Mouse (Mus musculus) forebrain, embryonic 16.5 days (tissue): Measurements from ENCODE around the gene Anxa6. TPM values are rescaled to one million over a fixed set of nuclear protein-coding genes. Genes with fewer than 3 reads are reported as not detected.

Source experiments
- ATAC-seq: fragments of 200-750 bp; cut with Nextera tagmentation; 2 replicates; pipeline ENCODE4 v1.8.0; 2017; ENCODE audit warnings: mild to moderate bottlenecking, moderate library complexity
- H3K27ac ChIP-seq: fragments of 300-500 bp; sonication (generic); 2 replicates; pipeline ENCODE4 v1.5.1; 2014; ENCODE audit warnings: low read length, control low read depth
- H3K27me3 ChIP-seq: fragments of 300-500 bp; sonication (generic); replicated peaks from 2 replicates; pipeline ENCODE4 v1.6.1; 2014; ENCODE audit warnings: low read length; ENCODE audit not compliant: control insufficient read depth, insufficient read depth
- H3K36me3 ChIP-seq: fragments of 300-500 bp; sonication (generic); 2 replicates; pipeline ENCODE4 v1.6.1; 2014; ENCODE audit not compliant: control insufficient read depth, insufficient read depth
- H3K4me1 ChIP-seq: fragments of 300-500 bp; sonication (generic); replicated peaks from 2 replicates; pipeline ENCODE4 v1.6.1; 2014; ENCODE audit warnings: low read length; ENCODE audit not compliant: control insufficient read depth, insufficient read depth
- H3K4me2 ChIP-seq: fragments of 300-500 bp; sonication (generic); 2 replicates; pipeline ENCODE4 v1.6.1; 2014; ENCODE audit warnings: mild to moderate bottlenecking, low read length, control low read depth
- H3K4me3 ChIP-seq: fragments of 300-500 bp; sonication (generic); replicated peaks from 2 replicates; pipeline ENCODE4 v1.5.1; 2014; ENCODE audit warnings: mild to moderate bottlenecking, low read length, control low read depth
- H3K9ac ChIP-seq: fragments of 300-500 bp; sonication (generic); replicated peaks from 2 replicates; pipeline ENCODE4 v1.6.1; 2014; ENCODE audit warnings: low read depth, low read length, control low read depth
- H3K9me3 ChIP-seq: fragments of 300-500 bp; sonication (generic); 2 replicates; pipeline ENCODE4 v1.6.1; 2016; ENCODE audit warnings: low read length; ENCODE audit not compliant: control insufficient read depth
- WGBS: fragments of 180-500 bp; shearing (Covaris S2); extraction: QIAGEN DNeasy Blood & Tissue Kit; methylation state at CpG from one replicate; pipeline ENCODE4 v1.1.7; 2014; 5-methylcytosine and 5-hydroxymethylcytosine counted together
- polyA plus RNA-seq: library from polyadenylated mRNA; unstranded; fragments of >200 nt; fragmentation: Nextera tagmentation; extraction: Ambion mirVana; gene quantifications from 2 replicates; pipeline ENCODE4 v1.2.1, GENCODE M21; 2015

The Anxa6 gene
- polyA plus RNA-seq, 1 experiment from 2014 or later: 40.9 TPM

GRCm38 (mm10) chr11:54953993-54954446 is 79.2 kb downstream of the Anxa6 start:
- Histone ChIP-seq H3K4me1 (peaks cover 5% of the 10 kb centered on the region; the same call in 1 of the 2 replicates), H3K27me3 (no peaks in the 10 kb centered on the region), H3K27ac (no peak overlapping the region), H3K4me2 (peak overlapping the region; percentile 12; the same call in 1 of the 2 replicates), H3K9ac (no peak overlapping the region), H3K4me3 (no peak overlapping the region), H3K9me3 (no peaks in the 10 kb centered on the region), H3K36me3 (no peaks in the 10 kb centered on the region)
- 21% methylated on average over 9 of the region's 9 CpGs for WGBS
- ATAC-seq: no peak

- Histone ChIP-seq H3K9ac (no peak overlapping the region), H3K36me3 (no peaks in the 10 kb centered on the region), H3K4me2 (no peak overlapping the region), H3K4me3 (no peak overlapping the region), H3K9me3 (no peaks in the 10 kb centered on the region), H3K4me1 (peaks cover 5% of the 10 kb centered on the region; the same call in 1 of the 2 replicates), H3K27me3 (no peaks in the 10 kb centered on the region), H3K27ac (no peak overlapping the region)
- WGBS: 86% methylated on average over 6 of the region's 6 CpGs
- no peak for ATAC-seq
Measured at GRCm38 (mm10) chr11:54952651-54953050, 80.6 kb downstream of the Anxa6 start.

GRCm38 (mm10) chr11:54950684-54951083 is 82.6 kb downstream of the Anxa6 start:
- H3K36me3 ChIP-seq: no peaks in the 10 kb centered on the region

GRCm38 (mm10) chr11:54949717-54950116 is 83.5 kb downstream of the Anxa6 start:
- no peaks in the 10 kb centered on the region for H3K36me3 ChIP-seq
- no peaks in the 10 kb centered on the region for H3K9me3 ChIP-seq
- ATAC-seq: no peak
- WGBS: 67% methylated on average over 1 of the region's 1 CpGs
- H3K4me3 ChIP-seq: no peak overlapping the region
- H3K9ac ChIP-seq: no peak overlapping the region
- no peak overlapping the region for H3K4me2 ChIP-seq
- no peaks in the 10 kb centered on the region for H3K27me3 ChIP-seq
- no peak overlapping the region for H3K27ac ChIP-seq
- H3K4me1 ChIP-seq: peaks cover 5% of the 10 kb centered on the region; the same call in 1 of the 2 replicates

More at GRCm38 (mm10) chr11:54950684-54951083, 82.6 kb downstream of the Anxa6 start:
- ATAC-seq: no peak
- no peaks in the 10 kb centered on the region for H3K9me3 ChIP-seq
- peaks cover 5% of the 10 kb centered on the region; the same call in 1 of the 2 replicates for H3K4me1 ChIP-seq
- H3K27ac ChIP-seq: no peak overlapping the region
- no peak overlapping the region for H3K4me3 ChIP-seq
- 75% methylated on average over 6 of the region's 6 CpGs for WGBS
- H3K4me2 ChIP-seq: no peak overlapping the region
- no peak overlapping the region for H3K9ac ChIP-seq
- no peaks in the 10 kb centered on the region for H3K27me3 ChIP-seq

DNA sequence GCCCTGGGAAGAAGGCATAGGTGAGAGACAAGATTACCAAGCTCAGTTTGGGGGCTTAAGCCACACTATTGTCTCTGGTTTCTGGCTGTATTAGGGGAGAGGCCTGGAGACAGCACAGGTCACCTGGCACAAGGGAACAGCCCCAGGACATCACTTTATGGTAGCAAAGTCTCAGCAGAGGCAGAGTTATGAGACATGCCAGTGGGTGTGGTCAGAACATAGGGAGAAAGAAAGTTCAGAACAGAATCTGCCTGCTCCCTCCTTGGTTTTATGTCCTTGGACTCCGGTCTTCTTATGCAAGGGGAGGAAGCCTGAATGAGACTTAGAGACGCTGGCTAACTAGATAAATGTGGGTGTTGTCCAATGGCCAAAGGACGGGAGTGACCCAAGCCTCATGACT is 88.5 kb downstream of the Anxa6 start:
- Histone ChIP-seq H3K27me3 (no peaks in the 10 kb centered on the region), H3K36me3 (no peaks in the 10 kb centered on the region), H3K4me1 (no peaks in the 10 kb centered on the region), H3K9ac (no peak overlapping the region), H3K9me3 (no peaks in the 10 kb centered on the region), H3K4me3 (no peak overlapping the region), H3K4me2 (no peak overlapping the region), H3K27ac (no peak overlapping the region)
- no peak for ATAC-seq
- 88% methylated on average over 3 of the region's 3 CpGs for WGBS

DNA sequence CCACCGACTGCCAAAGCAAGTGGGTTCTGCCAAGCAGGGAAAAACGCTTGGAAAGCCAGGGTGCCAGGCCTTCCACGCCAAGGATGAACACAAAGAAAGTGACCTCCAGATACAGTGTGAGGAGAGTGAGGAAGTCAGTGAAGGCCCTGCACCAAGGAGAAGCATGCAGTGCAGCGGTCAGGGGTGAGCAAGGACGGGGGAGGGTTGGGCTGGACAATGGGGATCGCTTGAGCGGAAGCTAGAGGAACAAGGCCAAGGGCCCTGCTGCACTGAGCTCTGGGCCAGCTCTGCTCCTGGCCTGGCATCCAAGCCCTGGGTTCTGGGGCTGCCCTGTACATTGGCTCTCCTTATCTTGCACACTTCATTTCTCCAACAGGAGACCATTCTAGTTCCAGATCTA is 93.2 kb downstream of the Anxa6 start:
- 70% methylated on average over 7 of the region's 7 CpGs for WGBS
- Histone ChIP-seq H3K27me3 (no peaks in the 10 kb centered on the region), H3K27ac (no peak overlapping the region), H3K36me3 (no peaks in the 10 kb centered on the region; the same call in 1 of the 2 replicates), H3K9me3 (no peaks in the 10 kb centered on the region), H3K4me3 (no peak overlapping the region), H3K4me1 (peaks cover 8% of the 10 kb centered on the region; the same call in 1 of the 2 replicates), H3K9ac (no peak overlapping the region), H3K4me2 (no peak overlapping the region)
- ATAC-seq: no peak

DNA sequence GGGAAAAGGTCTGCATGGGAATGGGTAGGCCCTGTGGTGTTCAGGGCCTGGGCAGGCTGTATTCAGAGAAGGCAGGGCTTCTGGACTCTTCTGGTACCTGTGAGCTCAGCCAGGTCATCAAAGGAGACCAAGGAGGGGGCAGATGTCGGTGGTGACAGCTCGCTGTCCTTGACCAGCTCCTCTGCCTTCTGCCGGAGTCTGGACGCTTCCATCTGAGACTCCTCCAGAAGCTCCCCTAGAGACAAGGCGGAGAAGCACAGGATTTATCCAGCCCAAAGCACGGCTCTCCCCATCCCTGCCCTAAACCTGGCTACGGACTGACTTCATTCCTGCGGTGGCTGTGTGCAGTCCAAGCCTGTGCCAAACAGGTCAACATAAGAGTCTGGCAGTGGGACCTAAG is 93.7 kb downstream of the Anxa6 start:
- no peaks in the 10 kb centered on the region for H3K27me3 ChIP-seq
- WGBS: 90% methylated on average over 8 of the region's 8 CpGs
- H3K9me3 ChIP-seq: no peaks in the 10 kb centered on the region
- H3K4me1 ChIP-seq: peaks cover 8% of the 10 kb centered on the region; the same call in 1 of the 2 replicates
- no peak overlapping the region for H3K4me2 ChIP-seq
- no peak overlapping the region for H3K27ac ChIP-seq
- no peak overlapping the region for H3K9ac ChIP-seq
- H3K4me3 ChIP-seq: no peak overlapping the region
- no peaks in the 10 kb centered on the region; the same call in 1 of the 2 replicates for H3K36me3 ChIP-seq
- ATAC-seq: no peak

DNA sequence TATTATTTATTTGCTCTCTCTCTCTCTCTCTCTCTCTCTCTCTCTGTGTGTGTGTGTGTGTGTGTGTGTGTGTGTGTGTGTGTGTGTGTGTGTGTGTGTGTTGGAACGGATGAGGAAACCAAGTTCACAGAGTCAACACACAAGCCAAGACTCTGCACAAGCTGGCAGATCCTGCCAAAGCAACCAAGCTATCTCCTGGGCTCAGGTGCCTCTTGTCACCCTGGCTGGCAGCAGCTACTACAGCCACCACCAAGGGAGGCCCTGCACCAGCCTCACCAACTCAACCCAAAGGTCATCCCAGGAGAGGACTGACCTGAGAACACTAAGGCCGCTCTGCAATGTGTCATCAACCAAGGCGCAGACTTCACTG is 96.5 kb downstream of the Anxa6 start:
- WGBS: 79% methylated on average over 3 of the region's 3 CpGs

DNA sequence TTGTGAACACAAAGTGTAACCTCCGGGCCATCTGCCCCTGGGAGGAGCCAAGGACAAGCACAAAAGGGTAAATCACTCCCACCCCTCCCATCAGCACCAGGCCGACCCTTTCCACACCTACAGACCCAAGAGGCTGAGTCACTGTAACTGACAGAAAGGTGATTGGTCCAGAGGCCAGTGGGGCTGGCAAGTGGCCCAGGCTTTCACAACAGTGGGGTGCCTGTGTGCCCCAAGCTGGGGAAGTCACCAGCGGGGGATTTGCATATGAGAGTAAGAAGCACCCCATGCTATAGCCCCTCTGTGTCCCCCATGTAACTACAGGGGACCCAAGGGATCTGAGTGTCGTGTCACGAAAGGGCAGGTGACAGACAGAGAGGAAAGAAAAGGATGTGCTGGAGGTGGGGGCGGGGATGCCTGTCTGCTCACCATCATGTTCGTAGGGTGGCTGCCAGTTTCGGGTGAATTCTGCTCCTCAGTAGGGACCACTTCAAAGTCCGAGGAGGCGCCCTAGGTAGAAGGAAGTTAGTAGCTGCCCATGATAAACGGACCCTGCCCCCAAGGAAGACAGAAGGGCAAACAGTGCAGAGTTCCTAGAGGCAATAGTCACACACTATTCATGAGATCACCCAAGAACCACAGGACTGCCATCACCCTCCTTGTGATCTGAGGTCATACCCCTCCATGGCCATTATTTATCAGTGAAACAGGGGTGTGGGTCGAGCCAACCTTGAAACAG is 97.0 kb downstream of the Anxa6 start:
- H3K36me3 ChIP-seq: peaks cover 3% of the 10 kb centered on the region; the same call in 1 of the 2 replicates
- no peaks in the 10 kb centered on the region for H3K9me3 ChIP-seq
- no peak for ATAC-seq
- H3K27ac ChIP-seq: no peak overlapping the region
- no peaks in the 10 kb centered on the region for H3K27me3 ChIP-seq
- H3K4me1 ChIP-seq: peaks cover 8% of the 10 kb centered on the region; the same call in 1 of the 2 replicates
- H3K4me2 ChIP-seq: no peak overlapping the region
- no peak overlapping the region for H3K4me3 ChIP-seq
- 39% methylated on average over 12 of the region's 12 CpGs for WGBS
- peak overlapping the region; percentile 22; the same call in 1 of the 2 replicates for H3K9ac ChIP-seq

More for the DNA sequence above, 96.5 kb downstream of the Anxa6 start:
- ATAC-seq: no peak
- Histone ChIP-seq H3K4me1 (peaks cover 8% of the 10 kb centered on the region; the same call in 1 of the 2 replicates), H3K4me2 (no peak overlapping the region), H3K9me3 (no peaks in the 10 kb centered on the region), H3K27ac (no peak overlapping the region), H3K27me3 (no peaks in the 10 kb centered on the region), H3K36me3 (peaks cover 3% of the 10 kb centered on the region; the same call in 1 of the 2 replicates), H3K4me3 (no peak overlapping the region), H3K9ac (no peak overlapping the region)
